Mouse (Mus musculus) liver, embryonic 14.5 days (tissue): ENCODE measurements around the gene Rnf151. TPM values are rescaled to one million over a fixed set of nuclear protein-coding genes. Genes with fewer than 3 reads are reported as not detected.
A peak's percentile ranks its signal among the peaks of the same experiment; 100 is the strongest.

Experiments
- ATAC-seq: fragments of 200-750 bp; cut with Nextera tagmentation; 2 replicates; pipeline ENCODE4 v1.8.0; 2017; ENCODE audit warnings: moderate number of reproducible peaks, mild to moderate bottlenecking, moderate library complexity; ENCODE audit not compliant: insufficient read depth
- DNase-seq, 3 experiments: peaks; one replicate each; pipeline ENCODE4 v3.0.0-alpha.2; 2012 to 2013; ENCODE audit warnings: low read depth in 3 of 3, low spot score in 3 of 3
- H3K27ac ChIP-seq: fragments of 300-500 bp; sonication (generic); 2 replicates; pipeline ENCODE4 v1.5.1; 2014; ENCODE audit warnings: moderate library complexity, mild to moderate bottlenecking, control low read depth, inconsistent platforms
- H3K27me3 ChIP-seq: fragments of 300-500 bp; sonication (generic); 2 replicates; pipeline ENCODE4 v1.6.1; 2014; ENCODE audit warnings: mild to moderate bottlenecking, low read length, moderate library complexity; ENCODE audit not compliant: control insufficient read depth, insufficient read depth
- H3K36me3 ChIP-seq: fragments of 300-500 bp; sonication (generic); replicated peaks from 2 replicates; pipeline ENCODE4 v1.6.1; 2014; ENCODE audit warnings: low read depth; ENCODE audit not compliant: control insufficient read depth, insufficient read depth
- H3K4me1 ChIP-seq, 2 experiments: fragments of 200-500 bp in 1 of 2; fragments of 300-500 bp in 1 of 2; sonication (generic) in 1 of 2; replicated peaks; 2 replicates each; pipeline ENCODE4 v1.6.1; 2012 to 2014; ENCODE audit warnings: antibody characterized with exemption in 1 of 2, inconsistent platforms in 1 of 2, low read length in 1 of 2; ENCODE audit not compliant: control insufficient read depth in 2 of 2, insufficient read depth in 2 of 2
- H3K4me2 ChIP-seq: fragments of 300-500 bp; sonication (generic); 2 replicates; pipeline ENCODE4 v1.6.1; 2014; ENCODE audit warnings: low read depth, mild to moderate bottlenecking, control low read depth, moderate library complexity
- H3K4me3 ChIP-seq, 2 experiments: fragments of 200-500 bp in 1 of 2; fragments of 300-500 bp in 1 of 2; sonication (generic) in 1 of 2; 2 replicates each; pipeline ENCODE4 v1.5.1; 2012 to 2014; ENCODE audit warnings: low read depth in 2 of 2, low read length in 2 of 2, mild to moderate bottlenecking in 2 of 2, control low read depth in 1 of 2, inconsistent platforms in 1 of 2, moderate library complexity in 1 of 2; ENCODE audit not compliant: insufficient read depth in 1 of 2
- H3K9ac ChIP-seq: fragments of 300-500 bp; sonication (generic); replicated peaks from 2 replicates; pipeline ENCODE4 v1.6.1; 2014; ENCODE audit warnings: mild to moderate bottlenecking, control low read depth, moderate library complexity
- H3K9me3 ChIP-seq: fragments of 300-500 bp; sonication (generic); 2 replicates; pipeline ENCODE4 v1.6.1; 2016; ENCODE audit warnings: low read length, mixed read lengths; ENCODE audit not compliant: control insufficient read depth
- CTCF ChIP-seq: IDR thresholded peaks from 2 replicates; pipeline ENCODE4 v1.5.1; 2016; ENCODE audit warnings: antibody characterized with exemption, low read depth, control low read depth
- EP300 ChIP-seq: IDR thresholded peaks from 2 replicates; pipeline ENCODE4 v1.6.1; 2016; ENCODE audit warnings: antibody characterized with exemption, low read depth
- WGBS: fragments of 180-500 bp; shearing (Covaris S2); extraction: QIAGEN DNeasy Blood & Tissue Kit; methylation state at CpG from one replicate; pipeline ENCODE4 v1.1.7; 2014; ENCODE audit not compliant: insufficient replicate concordance; 5-methylcytosine and 5-hydroxymethylcytosine counted together
- polyA plus RNA-seq, 2 experiments: library from polyadenylated mRNA; depleted of rRNA in 1 of 2; stranded (reverse) in 1 of 2; unstranded in 1 of 2; fragments of >200 nt; fragmentation: Nextera tagmentation in 1 of 2; extraction: Ambion mirVana in 1 of 2; gene quantifications; 2 replicates each; pipeline versions ENCODE4 v1.2.1 to v1.2.3; 2012 to 2014

Rnf151 gene
- polyA plus RNA-seq, 2 experiments: 0.11 TPM; not detected in 1

- WGBS: 81% methylated on average over 9 of the region's 9 CpGs
- TF ChIP-seq CTCF: no peak
- TF ChIP-seq EP300: no peak
- Histone ChIP-seq H3K4me3 (no peak overlapping the region), H3K27ac (no peak overlapping the region), H3K9ac (no peak overlapping the region), H3K9me3 (no peaks in the 10 kb centered on the region), H3K36me3 (peaks cover 14% of the 10 kb centered on the region), H3K27me3 (no peaks in the 10 kb centered on the region), H3K4me1 (peaks cover 6 to 7% of the 10 kb centered on the region in 2 experiments), H3K4me2 (no peak overlapping the region)
- no peak for DNase-seq
- no peak for ATAC-seq
These were observed 16.6 kb downstream of the Rnf151 start for GRCm38 (mm10) chr17:24701251-24701650.

DNA sequence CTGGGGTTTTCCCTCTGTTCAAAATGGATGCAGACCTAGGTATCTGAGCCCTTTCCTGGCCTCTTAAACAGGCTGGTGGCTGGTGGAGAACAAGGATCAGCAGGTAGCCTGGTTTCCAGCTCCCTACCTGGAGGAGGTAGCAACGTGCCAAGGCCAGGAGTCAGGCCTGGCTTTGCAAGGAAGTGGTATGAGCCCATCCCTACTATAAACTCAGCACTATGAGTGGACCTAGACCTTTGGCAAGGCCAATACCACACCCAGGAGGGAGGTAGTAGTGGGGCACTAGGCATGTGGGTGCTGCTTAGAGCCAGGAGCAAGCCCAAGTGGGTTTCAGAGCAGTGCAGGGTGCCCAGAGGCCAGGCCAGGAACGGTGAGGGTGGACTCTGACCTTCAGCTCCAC, 18.4 kb downstream of the Rnf151 start:
- DNase-seq (no peak), ATAC-seq (no peak)
- Histone ChIP-seq H3K9me3 (no peaks in the 10 kb centered on the region), H3K4me1 (peaks cover 6 to 8% of the 10 kb centered on the region in 2 experiments), H3K27me3 (no peaks in the 10 kb centered on the region), H3K4me3 (no peak overlapping the region), H3K4me2 (no peak overlapping the region), H3K27ac (no peak overlapping the region), H3K9ac (no peak overlapping the region), H3K36me3 (peaks cover 14% of the 10 kb centered on the region)
- 69% methylated on average over 2 of the region's 2 CpGs for whole genome bisulfite sequencing
- no peak for TF ChIP-seq CTCF
- TF ChIP-seq EP300: no peak

DNA sequence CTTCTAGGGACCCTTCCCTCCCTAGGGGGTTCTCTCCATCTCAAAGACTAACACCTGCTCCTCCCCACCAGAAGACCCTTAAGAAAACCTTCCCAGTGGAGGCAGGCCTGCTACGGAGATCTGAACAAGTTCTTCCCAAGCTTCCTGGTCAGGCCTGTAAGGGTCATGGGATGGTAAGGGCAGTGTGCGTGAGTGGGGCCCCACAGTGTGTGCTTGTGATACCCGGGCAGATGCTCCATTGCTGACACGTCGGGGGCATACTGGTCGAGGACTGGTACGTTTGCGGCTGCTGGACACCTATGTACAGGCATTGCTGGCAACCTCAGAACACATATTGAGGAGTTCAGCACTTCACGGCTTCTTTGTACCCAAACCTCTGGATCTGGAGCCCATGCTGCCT, 19.1 kb downstream of the Rnf151 start:
- peaks cover 6 to 8% of the 10 kb centered on the region in 2 experiments for H3K4me1 ChIP-seq
- no peak overlapping the region for H3K4me3 ChIP-seq
- peaks cover 11% of the 10 kb centered on the region for H3K36me3 ChIP-seq
- no peak for TF ChIP-seq CTCF
- TF ChIP-seq EP300: no peak
- ATAC-seq (no peak), DNase-seq (no peak)
- no peak overlapping the region for H3K27ac ChIP-seq
- H3K9ac ChIP-seq: no peak overlapping the region
- H3K4me2 ChIP-seq: no peak overlapping the region
- H3K27me3 ChIP-seq: no peaks in the 10 kb centered on the region
- H3K9me3 ChIP-seq: no peaks in the 10 kb centered on the region
- 64% methylated on average over 9 of the region's 9 CpGs for WGBS

DNA sequence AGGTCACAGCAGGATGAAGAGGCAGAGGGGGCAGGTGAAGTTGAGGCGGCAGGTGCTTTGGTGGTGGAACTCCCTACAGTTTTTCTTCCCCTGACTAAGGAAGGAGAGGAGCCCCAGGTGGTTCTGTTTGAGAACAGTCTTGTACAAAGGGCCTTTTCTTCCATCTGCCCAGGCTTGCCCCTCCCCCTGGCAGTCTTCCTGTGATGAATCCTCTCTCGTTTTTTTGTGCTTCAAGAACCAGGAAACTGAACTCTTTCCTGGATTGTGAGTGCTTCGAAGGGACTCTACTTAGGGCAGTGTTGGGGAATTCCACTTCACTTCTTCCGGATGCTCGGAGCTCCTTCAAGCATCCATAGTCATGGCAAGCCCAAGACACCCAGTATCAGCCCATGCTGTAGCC, 19.9 kb downstream of the Rnf151 start:
- Histone ChIP-seq H3K36me3 (peaks cover 13% of the 10 kb centered on the region), H3K4me1 (peaks cover 6 to 8% of the 10 kb centered on the region in 2 experiments), H3K9me3 (no peaks in the 10 kb centered on the region), H3K27me3 (no peaks in the 10 kb centered on the region), H3K4me2 (no peak overlapping the region), H3K4me3 (no peak overlapping the region), H3K9ac (no peak overlapping the region), H3K27ac (no peak overlapping the region)
- whole genome bisulfite sequencing: 24% methylated on average over 5 of the region's 5 CpGs
- DNase-seq (no peak), ATAC-seq (no peak)
- TF ChIP-seq CTCF (no peak), EP300 (no peak)

GRCm38 (mm10) chr17:24696011-24696697, 21.7 kb downstream of the Rnf151 start, which contains the start of the genes Gfer and Noxo1:
Gene Gfer, minus strand, starts transcription at chr17:24696156.
Gene Noxo1, plus strand, starts transcription at chr17:24696234.
- ATAC-seq: peak; percentile 94
- no peaks in the 10 kb centered on the region for H3K9me3 ChIP-seq
- under 1% methylated on average over 76 of the region's 76 CpGs for WGBS

More at GRCm38 (mm10) chr17:24696011-24696697, 21.7 kb downstream of the Rnf151 start, which contains the start of the genes Gfer and Noxo1:
- H3K27ac ChIP-seq: peak within 1 kb of the TSS; percentile 67
- TF ChIP-seq CTCF: peak; percentile 14; the same call in 1 of the 2 replicates
- no peak for TF ChIP-seq EP300
- H3K4me2 ChIP-seq: peak within 1 kb of the TSS; percentile 80
- peaks cover 6 to 8% of the 10 kb centered on the region in 2 experiments for H3K4me1 ChIP-seq
- peaks cover 3% of the 10 kb centered on the region for H3K36me3 ChIP-seq
- H3K27me3 ChIP-seq: peaks cover under 1% of the 10 kb centered on the region
- DNase-seq: peak; percentile 71 to 76 (median 75)
- peak within 1 kb of the TSS; percentile 80 for H3K9ac ChIP-seq
- peak within 1 kb of the TSS; percentile 83 to 96 for H3K4me3 ChIP-seq
